Mouse (Mus musculus): ENCODE results near the gene Gfra1.

DNA sequence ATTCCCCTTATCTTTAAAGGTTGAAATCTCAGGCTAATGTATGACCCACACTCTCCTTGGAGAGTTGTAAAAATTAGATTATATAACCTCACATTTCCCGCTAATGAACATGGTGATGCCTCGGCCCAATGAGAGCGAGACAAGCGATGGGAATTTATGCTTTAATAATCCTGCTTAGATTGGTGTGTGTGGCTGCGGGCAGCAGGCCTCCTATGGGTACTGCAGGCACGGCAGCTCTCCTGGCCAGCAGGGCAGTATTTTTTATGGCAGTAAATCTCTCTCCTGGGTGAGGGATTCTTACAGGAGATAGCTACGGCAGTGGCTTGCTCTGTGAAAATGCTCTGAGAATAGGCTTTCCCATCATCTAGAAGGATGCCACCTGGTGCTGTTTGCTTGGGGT is 250.2 kb downstream of the Gfra1 start:
- TF ChIP-seq CTCF (IDR thresholded peaks at IDR 0.05; ENCODE audit: extremely low read depth, insufficient read depth, low read length) (no peak), POLR2A (IDR thresholded peaks at IDR 0.05; ENCODE audit: extremely low read depth, insufficient read depth, low read length) (no peak)

All from cortical plate, adult 2 months (tissue).